Mouse (Mus musculus): ENCODE measurements at regions not wholly inside any gene's neighbourhood (a gene's known extent, or its start where the extent isn't known, plus 50 kb on each side); places are given as distances from the start of the nearest gene placed in this dataset.

DNA sequence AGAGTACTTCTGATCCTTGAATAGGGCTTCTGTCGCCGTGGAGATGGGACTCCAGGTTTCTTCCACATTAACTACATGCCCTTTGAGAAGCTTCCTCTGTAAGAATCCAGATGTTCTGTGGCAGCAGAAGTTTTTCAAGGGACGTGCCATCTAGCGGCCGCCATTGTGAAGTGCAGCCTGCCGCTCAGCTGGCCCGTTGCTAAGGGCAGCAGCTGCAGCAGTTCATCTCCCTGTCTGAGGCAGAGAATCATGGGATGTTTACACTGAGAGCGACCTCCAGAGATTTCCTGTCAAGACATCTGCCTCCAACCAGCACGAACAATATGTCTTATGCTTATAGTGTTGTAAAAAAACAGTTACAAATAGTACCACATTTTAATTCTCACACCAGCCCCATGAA is 395.0 kb upstream of the Plxna2 start:
- DNase-seq (ENCODE audit: low spot score in 2 of 2) = peak; percentile 46 to 67

- no peak for DNase-seq (ENCODE audit: low spot score in 2 of 2)
These were observed 409.7 kb upstream of the Plxna2 start for GRCm38 (mm10) chr1:194208034-194209000.

DNA sequence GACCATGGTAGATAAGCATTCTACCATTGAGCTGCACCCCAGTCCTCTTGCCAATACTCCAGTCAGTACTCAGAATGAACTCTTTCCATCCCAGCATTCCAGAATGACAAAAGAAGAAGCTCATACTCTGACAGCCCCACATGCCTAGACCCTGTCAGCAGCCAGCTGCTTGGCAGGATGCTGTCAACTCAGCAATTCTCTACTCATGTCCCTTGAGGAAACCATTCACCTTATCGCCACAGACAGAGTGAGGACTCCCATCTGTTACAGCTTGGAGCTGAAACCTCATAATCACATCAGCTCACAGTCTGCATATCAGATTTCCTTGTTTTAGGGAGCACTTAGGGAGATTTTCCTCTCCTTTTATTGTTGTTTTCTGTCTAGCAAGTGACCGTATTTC is 420.5 kb upstream of the Plxna2 start:
- no peak for DNase-seq (ENCODE audit: low spot score in 2 of 2)

- no peak for DNase-seq (ENCODE audit: low spot score in 2 of 2)
These were observed 435.7 kb upstream of the Plxna2 start for GRCm38 (mm10) chr1:194182293-194182692.

GRCm38 (mm10) chr1:194161469-194161868 is 456.5 kb upstream of the Plxna2 start:
- DNase-seq (ENCODE audit: low spot score in 2 of 2) = peak in 1 of 2 experiments; percentile 9

GRCm38 (mm10) chr1:194160761-194161461 is 457.1 kb upstream of the Plxna2 start:
- peak; percentile 54 to 72 for DNase-seq (ENCODE audit: low spot score in 2 of 2)

- DNase-seq (ENCODE audit: low spot score in 2 of 2) = no peak
These were observed 460.8 kb upstream of the Plxna2 start for GRCm38 (mm10) chr1:194157268-194157667.

- peak in 1 of 2 experiments; percentile 27 for DNase-seq (ENCODE audit: low spot score in 2 of 2)
These were observed 469.3 kb upstream of the Plxna2 start for GRCm38 (mm10) chr1:194148416-194149364.

DNA sequence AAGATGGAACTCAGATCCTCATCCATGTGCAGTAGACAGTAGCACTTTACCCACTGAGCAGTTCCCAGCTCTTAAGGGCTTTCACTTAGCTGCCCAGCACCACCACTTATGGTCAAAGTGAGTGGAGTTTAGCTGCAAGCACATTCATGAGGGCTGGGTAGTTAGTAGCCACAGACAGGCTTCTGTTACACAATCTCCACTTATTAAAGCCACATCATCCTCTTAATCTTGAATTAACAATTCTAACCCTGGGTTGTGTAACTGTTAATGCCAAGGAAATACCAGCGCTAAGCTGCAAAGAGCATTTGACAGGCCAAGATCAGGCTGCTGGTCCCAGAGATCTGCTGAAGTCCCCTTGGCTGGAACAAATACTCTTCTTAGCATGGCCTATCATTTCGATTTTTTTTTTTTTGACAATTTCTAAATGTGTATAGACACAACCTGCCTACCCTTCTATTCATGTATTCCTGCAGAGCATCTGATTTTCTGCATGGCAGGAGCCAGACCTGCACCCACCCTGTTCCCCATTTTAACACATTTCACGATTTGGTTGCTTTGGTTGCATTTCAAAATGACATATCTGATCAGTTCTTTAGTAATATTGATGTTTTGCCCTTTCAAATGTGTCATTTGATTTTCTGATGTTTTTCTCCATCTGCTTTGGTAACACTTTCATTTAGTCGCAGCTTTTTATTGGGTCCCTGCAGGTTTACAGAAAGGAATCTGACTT is 500.2 kb upstream of the Plxna2 start:
- DNase-seq (ENCODE audit: low spot score in 2 of 2) = peak in 1 of 2 experiments; percentile 51

DNA sequence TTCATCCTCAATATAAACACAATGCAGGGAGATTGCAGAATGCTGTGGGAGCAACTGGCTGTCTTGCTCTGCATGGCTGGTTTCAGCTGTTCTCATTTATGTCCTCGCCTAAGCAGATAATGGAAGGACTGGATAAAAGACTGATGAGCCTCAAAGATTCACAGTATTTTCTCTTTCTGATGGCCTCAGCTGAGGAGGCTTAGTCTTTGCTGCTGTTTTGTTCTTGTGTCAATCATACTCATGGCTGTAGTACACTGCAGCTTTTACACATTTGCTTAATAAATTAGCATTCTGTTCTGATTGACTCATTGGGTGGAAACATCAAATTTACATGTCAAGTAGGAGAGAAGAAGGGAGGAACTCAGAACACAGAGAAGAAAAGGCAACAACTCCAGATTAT is 503.6 kb upstream of the Plxna2 start:
- no peak for DNase-seq (ENCODE audit: low spot score in 2 of 2)

GRCm38 (mm10) chr1:194111931-194112330 is 506.1 kb upstream of the Plxna2 start:
- no peak for DNase-seq (ENCODE audit: low spot score in 2 of 2)

DNA sequence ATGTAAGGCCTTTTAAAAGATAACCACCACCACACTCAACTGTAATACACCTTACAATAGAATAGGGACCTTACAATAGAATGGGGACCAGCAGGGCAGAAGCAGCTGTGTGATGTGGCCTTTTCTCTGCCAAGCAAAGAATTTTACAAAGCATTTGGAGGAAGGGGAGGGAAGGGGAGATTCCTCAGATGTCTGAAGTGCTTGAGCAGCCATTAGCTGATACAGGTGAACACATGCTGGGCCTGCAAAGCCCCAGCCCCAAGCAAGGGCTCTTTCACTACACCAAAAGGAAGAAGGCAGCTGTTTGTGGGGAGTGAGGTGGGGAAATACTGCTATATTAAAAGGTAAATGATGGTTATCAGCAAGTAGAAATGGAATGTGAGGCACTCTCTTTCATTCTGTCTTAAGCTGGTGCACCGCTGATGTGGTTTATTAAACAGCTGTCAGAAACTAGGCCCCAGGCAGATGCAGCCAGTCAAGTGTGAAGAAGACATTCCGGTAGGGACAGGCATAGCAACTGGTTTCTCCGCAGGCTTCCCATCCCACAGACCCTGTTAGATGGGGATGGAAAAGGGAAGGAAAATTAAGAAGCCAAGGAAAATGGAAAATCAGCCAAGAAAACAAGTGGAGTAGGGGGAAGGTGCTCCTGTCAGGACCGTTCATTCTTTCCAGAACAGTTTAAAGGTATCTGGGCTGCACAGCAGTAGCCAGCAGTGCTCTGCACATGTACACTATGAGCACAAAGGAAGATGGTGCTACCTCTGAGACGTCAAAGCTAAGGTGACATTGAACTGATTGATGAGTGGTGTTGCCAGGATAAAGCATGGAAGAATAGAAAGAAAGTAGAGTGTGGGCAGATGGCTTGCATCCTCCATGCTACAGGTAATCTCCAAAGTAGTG is 508.6 kb upstream of the Plxna2 start:
- DNase-seq (ENCODE audit: low spot score in 2 of 2) = no peak

GRCm38 (mm10) chr1:194108132-194108531 is 509.9 kb upstream of the Plxna2 start:
- DNase-seq (ENCODE audit: low spot score in 2 of 2) = no peak

DNA sequence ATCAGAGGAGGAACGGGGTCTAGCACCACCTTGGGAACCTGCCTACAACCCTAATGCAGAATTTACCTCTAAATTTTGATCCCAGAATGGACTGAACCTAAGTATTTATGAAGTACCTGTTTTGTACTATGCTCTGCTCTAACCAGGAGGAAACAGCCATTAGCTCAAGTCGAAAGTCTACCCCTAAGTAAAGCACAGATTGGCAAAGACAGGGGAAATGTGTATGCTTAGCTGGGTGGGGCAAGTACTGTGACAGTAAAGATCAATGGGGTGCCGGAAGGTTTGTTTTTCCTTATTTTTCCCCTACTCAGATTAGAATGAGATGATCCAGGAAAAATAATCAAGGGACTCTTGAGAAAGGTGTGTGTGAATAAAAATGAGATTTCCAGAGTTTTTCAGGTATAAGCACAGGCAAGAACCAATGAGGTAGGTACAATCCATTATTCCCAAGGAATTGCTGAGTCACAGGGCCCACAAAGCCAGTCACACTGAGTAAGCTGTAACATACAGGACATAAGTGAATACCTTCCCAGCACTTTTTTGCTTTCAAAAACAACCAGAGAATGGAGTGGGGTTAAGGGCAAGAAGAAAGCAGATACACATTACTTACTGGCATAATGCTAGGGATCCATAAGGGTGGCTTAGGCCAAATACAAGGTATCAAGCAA is 510.6 kb upstream of the Plxna2 start:
- DNase-seq (ENCODE audit: low spot score in 2 of 2) = no peak

- DNase-seq (ENCODE audit: low spot score in 2 of 2) = no peak
These were observed 528.0 kb upstream of the Plxna2 start for GRCm38 (mm10) chr1:194089918-194090548.

GRCm38 (mm10) chr1:194058512-194058911 is 559.5 kb upstream of the Plxna2 start:
- DNase-seq (ENCODE audit: low spot score in 2 of 2) = no peak

GRCm38 (mm10) chr1:194056544-194056943 is 561.5 kb upstream of the Plxna2 start:
- DNase-seq (ENCODE audit: low spot score in 2 of 2) = no peak

- peak in 1 of 2 experiments; percentile 24 for DNase-seq (ENCODE audit: low spot score in 2 of 2)
These were observed 568.2 kb upstream of the Plxna2 start for GRCm38 (mm10) chr1:194049746-194050351.
